Mouse (Mus musculus) olfactory bulb, adult 2 months (tissue): ENCODE data around the gene Zfp941. TPM values are rescaled to one million over a fixed set of nuclear protein-coding genes. Genes with fewer than 3 reads are reported as not detected.

Experiments
- H3K27ac ChIP-seq: fragments of 200-500 bp; 2 replicates; pipeline ENCODE4 v1.5.1; 2012; ENCODE audit warnings: low read depth, low read length; ENCODE audit not compliant: insufficient read depth
- H3K4me1 ChIP-seq: fragments of 200-500 bp; 2 replicates; pipeline ENCODE4 v1.6.1; 2012; ENCODE audit warnings: low read length; ENCODE audit not compliant: control insufficient read depth, insufficient read depth
- H3K4me3 ChIP-seq: fragments of 200-500 bp; 2 replicates; pipeline ENCODE4 v1.5.1; 2012; ENCODE audit warnings: mild to moderate bottlenecking, low read depth, low read length, moderate library complexity; ENCODE audit not compliant: insufficient read depth
- CTCF ChIP-seq: fragments of 200-500 bp; IDR thresholded peaks from 2 replicates; pipeline ENCODE4 v1.5.1; 2012; ENCODE audit warnings: low read depth, mild to moderate bottlenecking, low read length, moderate library complexity; ENCODE audit not compliant: insufficient read depth
- POLR2A ChIP-seq: fragments of 200-500 bp; IDR thresholded peaks from 2 replicates; pipeline ENCODE4 v1.6.1; 2012; ENCODE audit warnings: mild to moderate bottlenecking, low read depth, low read length, moderate library complexity; ENCODE audit not compliant: insufficient read depth
- polyA plus RNA-seq: library from polyadenylated mRNA; stranded (reverse); fragments of >200 nt; gene quantifications from 2 replicates; pipeline ENCODE4 v1.2.4, GENCODE M21; 2012; ENCODE audit warnings: low replicate concordance; ENCODE audit not compliant: missing spikeins, insufficient read depth, insufficient read length

The Zfp941 gene
- polyA plus RNA-seq, 1 experiment, result not detected

DNA sequence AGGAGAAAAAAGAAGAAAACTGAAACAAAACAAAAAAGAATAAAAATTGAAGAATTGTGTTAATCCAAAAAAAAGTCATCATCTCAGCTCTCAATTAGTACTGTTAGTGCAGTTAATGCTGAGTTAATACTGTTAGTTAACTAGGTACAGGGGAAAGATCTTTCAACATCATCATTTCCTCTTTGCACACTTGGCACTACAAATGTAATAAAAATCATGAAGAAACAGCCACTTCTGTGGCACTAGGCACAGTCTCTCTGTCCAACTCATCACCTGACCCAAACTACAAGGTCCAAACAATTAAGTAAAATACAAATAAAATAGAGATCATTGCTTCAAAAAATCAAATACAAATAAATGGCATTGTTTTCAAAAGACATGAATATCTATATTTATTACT is 61.3 kb downstream of the Zfp941 start:
- H3K27ac ChIP-seq, result no peak overlapping the region
- H3K4me3 ChIP-seq, result no peak overlapping the region
- TF ChIP-seq CTCF (no peak), POLR2A (no peak)
- no peaks in the 10 kb centered on the region for H3K4me1 ChIP-seq

Other genes with a start within 250 kb of the Zfp941 start
- not detected in 2 replicates for gene Olfr46, start 220.9 kb downstream of the Zfp941 start, polyA plus RNA-seq
- not detected in 2 replicates for gene Olfr61, start 193.2 kb downstream of the Zfp941 start, polyA plus RNA-seq
- not detected in 2 replicates for gene Olfr53, start 175.7 kb downstream of the Zfp941 start, polyA plus RNA-seq
- gene Olfr539, start 162.2 kb downstream of the Zfp941 start, polyA plus RNA-seq, result not detected in 2 replicates
- not detected in 2 replicates for gene Olfr45, start 140.2 kb downstream of the Zfp941 start, polyA plus RNA-seq
- not detected in 2 replicates for gene Olfr541, start 124.9 kb downstream of the Zfp941 start, polyA plus RNA-seq
- gene Cyp2e1, start 58.4 kb downstream of the Zfp941 start, polyA plus RNA-seq, result not detected in 2 replicates
- gene Syce1, start 34.3 kb downstream of the Zfp941 start, polyA plus RNA-seq, result not detected in 2 replicates
- not detected in 2 replicates for gene Urah, start 12.8 kb upstream of the Zfp941 start, polyA plus RNA-seq
- not detected in 2 replicates for gene Scgb1c1, start 23.4 kb upstream of the Zfp941 start, polyA plus RNA-seq
- not detected in 2 replicates for gene Odf3, start 25.6 kb upstream of the Zfp941 start, polyA plus RNA-seq
- not detected in 2 replicates for gene Gm45785, start 34.2 kb upstream of the Zfp941 start, polyA plus RNA-seq
- not detected in 2 replicates for gene Ric8a, start 34.8 kb upstream of the Zfp941 start, polyA plus RNA-seq
- gene Bet1l, start 35.4 kb upstream of the Zfp941 start, polyA plus RNA-seq, result not detected in 2 replicates
- not detected in 2 replicates for gene Psmd13, start 59.8 kb upstream of the Zfp941 start, polyA plus RNA-seq
- gene Sirt3, start 60.1 kb upstream of the Zfp941 start, polyA plus RNA-seq, result not detected in 2 replicates
- gene Cox8b, start 78.3 kb upstream of the Zfp941 start, polyA plus RNA-seq, result not detected in 2 replicates
- gene Nlrp6, start 98.7 kb upstream of the Zfp941 start, polyA plus RNA-seq, result not detected in 2 replicates
- not detected in 2 replicates for gene Pgghg, start 119.2 kb upstream of the Zfp941 start, polyA plus RNA-seq
- not detected in 2 replicates for gene Ifitm5, start 128.1 kb upstream of the Zfp941 start, polyA plus RNA-seq
- not detected in 2 replicates for gene Gm45717, start 133.8 kb upstream of the Zfp941 start, polyA plus RNA-seq
- not detected in 2 replicates for gene Ifitm2, start 133.8 kb upstream of the Zfp941 start, polyA plus RNA-seq
- not detected in 2 replicates for gene Ifitm1, start 145.0 kb upstream of the Zfp941 start, polyA plus RNA-seq
- not detected in 2 replicates for gene Ifitm3, start 188.6 kb upstream of the Zfp941 start, polyA plus RNA-seq
- gene Ifitm6, start 195.7 kb upstream of the Zfp941 start, polyA plus RNA-seq, result not detected in 2 replicates
- gene Gm17387, start 207.0 kb upstream of the Zfp941 start, polyA plus RNA-seq, result not detected in 2 replicates
- not detected in 2 replicates for gene B4galnt4, start 238.9 kb upstream of the Zfp941 start, polyA plus RNA-seq